Mouse (Mus musculus) thymus, adult 2 months (tissue): ENCODE measurements at regions not wholly inside any gene's neighbourhood (a gene's known extent, or its start where the extent isn't known, plus 50 kb on each side); places are given as distances from the start of the nearest gene placed in this dataset.

Source experiments
- CTCF ChIP-seq: fragments of 200-500 bp; IDR thresholded peaks from 2 replicates; pipeline ENCODE4 v1.5.1; 2012; ENCODE audit warnings: mild to moderate bottlenecking, control low read depth, low read length, moderate library complexity, borderline replicate concordance; ENCODE audit not compliant: control insufficient read depth, poor library complexity, insufficient read depth; ENCODE audit errors: extremely low read depth
- POLR2A ChIP-seq: fragments of 200-500 bp; IDR thresholded peaks from 2 replicates; pipeline ENCODE4 v1.6.1; 2012; ENCODE audit warnings: mild to moderate bottlenecking, low read length, control low read depth, moderate library complexity; ENCODE audit not compliant: control insufficient read depth, poor library complexity, insufficient read depth; ENCODE audit errors: extremely low read depth

DNA sequence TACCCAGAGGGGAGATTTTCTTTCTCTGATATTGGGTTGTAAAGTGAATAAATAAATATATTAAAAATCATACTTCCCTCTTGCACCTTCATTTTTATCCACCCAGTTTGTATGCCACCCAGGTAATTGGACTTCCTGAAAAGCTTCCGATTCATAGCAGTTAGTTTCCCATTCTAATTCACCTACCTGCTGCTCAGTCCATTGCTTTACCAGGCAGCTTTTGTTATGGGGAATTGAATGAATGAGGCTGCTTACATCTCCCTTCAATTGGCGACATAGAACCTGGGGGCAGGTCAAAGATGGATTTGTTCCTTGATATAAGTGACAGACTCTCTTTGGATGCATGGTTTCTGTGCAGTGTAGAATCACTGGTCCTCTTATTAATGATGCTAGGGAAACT is 169.5 kb downstream of the Tpbg start:
- TF ChIP-seq CTCF (no peak), POLR2A (no peak)
